Mouse (Mus musculus): ENCODE results near the gene Dmrt3.

DNA sequence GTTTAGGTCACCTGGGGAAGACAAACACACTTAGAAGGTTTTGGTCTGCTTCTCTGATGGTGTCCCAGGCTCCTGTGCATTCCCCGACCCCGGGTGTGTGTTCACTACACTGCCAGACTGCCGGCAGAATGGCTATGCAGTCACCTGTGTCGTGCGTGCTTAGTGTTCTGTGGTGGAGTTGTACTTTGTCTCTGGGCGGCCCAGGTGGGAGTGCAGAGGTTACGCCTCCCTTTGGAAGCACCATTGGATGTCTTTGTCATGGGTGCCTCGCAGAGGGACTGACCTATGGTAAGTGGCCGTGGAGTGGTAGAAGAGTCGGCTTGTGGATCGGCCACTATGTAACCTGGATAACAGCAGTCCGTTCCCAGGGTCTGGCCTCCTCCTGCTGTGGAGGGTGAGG is 45.7 kb upstream of the Dmrt3 start:
- TF ChIP-seq CTCF (IDR thresholded peaks at IDR 0.05; ENCODE audit: extremely low read depth, insufficient read depth, insufficient read length, insufficient replicate concordance) (no peak), POLR2A (IDR thresholded peaks at IDR 0.05; ENCODE audit: low read depth, low read length) (no peak)
